Mouse (Mus musculus): ENCODE data around the gene Adss.

Adss gene

DNA sequence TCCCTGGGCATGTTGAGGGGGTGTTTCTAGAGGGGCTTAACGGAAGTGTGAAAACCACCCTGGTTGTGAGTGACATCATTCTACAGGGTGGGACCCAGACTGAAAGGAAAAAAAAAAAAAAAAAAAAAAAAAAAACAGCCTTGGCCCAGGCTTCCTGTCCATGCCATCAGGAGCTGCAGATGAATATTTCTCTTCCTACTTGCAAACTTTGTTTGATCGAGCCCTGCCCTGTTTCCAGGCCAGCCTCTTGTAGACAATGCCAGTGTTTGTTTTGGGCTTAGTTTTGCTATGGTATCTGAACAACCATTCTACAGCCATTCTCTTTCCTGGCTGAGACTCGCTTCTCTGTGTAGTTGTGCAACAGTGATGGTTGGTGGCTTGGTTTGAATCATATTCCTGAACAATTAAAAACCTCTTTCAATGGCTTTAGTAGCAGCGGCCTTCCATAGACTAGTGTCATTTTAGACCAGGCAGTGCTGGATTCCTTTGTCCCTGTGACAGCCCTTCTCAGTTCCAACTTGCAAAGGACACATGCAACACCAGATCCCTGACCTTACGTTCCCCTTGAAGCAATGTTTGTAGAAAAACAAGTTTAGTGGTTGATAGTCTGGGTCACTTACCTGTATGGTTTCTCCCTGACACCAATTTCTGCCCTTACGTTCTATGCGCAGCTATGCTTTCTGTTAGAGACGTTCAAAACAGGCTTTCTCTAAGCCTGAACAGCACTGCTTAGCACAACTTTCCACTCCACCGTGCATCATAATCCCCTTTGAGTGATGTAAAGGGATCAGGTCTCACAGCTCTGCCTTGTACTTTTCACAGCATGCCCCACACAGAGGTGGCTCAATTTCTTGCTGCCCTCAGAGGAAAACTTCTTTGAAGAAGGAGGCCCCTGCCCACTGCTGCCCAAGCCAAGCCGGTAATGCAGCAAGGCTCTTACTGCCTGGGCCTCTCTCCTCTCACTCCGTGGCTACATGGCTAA, 67.0 kb downstream of the Adss start, which contains the start of gene 1700016C15Rik:
TSS of gene 1700016C15Rik (plus strand) at position 772 of the 982 bp plus-strand sequence.
- DNase-seq (ENCODE audit: low read depth, low spot score), result no peak

DNA sequence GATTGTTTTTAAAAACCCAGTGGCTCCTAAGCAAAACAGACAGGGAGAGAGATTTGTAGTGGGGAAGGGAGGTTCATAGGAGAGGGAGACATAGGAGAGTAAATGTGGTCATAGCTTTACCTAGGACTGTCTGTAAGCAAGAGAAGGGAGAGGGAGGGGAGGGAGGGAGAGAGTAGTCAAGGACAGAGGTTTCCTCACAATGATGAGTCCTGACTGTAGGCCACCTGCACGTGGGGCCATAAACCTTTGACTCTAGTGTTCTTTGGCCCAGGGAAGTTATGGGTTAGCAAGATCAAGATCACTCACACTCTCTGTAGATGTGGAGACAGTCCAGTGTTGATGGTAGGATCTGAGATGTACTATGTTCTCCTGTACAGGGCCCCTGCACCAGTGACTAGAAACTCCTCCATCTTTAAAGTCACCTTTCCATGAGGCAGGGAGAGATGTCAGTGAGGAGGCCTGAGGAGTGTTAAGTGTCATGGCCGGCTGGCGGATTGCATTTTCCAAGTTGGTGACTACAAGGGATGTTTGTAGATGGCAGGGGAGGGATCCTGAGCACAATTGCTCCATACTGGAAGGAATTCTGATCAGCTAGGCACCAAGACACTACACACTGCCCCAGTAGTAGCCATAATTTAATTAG, 68.3 kb downstream of the Adss start:
- DNase-seq (ENCODE audit: low read depth, low spot score), result no peak

DNA sequence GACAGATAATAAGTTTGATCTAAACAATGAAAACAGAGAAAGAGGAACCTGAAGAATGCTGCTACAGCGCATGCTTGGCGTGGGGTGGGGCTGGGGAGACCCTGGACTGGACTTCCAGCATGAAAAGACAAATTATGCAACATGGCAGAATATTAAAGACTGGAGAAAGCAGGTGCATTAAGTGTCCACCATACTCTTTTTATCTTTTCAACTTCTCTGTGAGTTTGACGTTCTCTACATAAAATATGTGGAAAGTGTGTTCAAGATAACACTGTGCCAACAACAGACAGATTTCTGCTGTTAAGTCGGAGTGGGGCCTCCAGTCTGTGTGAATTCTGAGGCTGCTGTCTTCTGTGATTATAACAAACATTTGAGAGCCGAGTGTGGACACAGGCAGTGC, 69.4 kb downstream of the Adss start:
- DNase-seq (ENCODE audit: low read depth, low spot score), result no peak

DNA sequence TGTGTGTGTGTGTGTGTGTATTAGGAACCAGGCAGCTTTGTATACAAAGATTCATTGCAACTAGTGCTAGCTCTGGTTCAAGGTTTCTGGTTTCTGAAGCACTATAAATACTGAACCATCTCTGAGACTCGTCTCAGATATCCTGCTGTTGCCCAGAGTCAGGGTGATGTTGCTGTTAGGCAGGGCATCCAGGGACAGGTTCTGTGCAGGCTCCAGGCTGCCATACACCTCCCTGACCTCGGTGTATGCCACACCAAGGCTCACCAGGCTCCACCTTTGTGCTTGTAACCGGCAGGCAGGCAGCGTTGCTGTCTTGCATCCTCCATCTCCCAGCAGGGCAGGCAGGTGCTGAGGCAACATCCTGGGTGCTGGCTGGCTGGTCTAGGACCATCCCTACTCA, 72.5 kb downstream of the Adss start:
- no peak for DNase-seq (ENCODE audit: low read depth, low spot score)

DNA sequence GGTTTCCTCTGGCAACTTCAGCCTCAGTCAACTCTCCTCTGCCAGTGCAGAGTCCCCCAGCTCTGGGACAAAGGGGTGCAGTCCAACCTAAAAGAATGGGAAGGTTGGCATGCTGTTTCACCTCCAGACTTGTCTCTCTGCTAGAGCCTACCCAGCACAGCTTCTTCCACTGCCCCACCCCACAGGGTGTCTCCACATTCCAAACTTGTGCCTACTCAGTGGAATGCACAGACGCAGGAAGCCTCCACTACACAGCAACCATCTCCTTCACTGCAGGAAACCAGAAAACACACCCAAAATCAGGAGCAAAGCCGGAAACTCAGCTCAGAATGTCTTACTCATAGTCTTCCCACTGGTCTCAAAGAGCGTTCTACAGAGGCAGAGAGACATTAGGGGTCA, 77.3 kb downstream of the Adss start:
- no peak for DNase-seq (ENCODE audit: low read depth, low spot score)

DNA sequence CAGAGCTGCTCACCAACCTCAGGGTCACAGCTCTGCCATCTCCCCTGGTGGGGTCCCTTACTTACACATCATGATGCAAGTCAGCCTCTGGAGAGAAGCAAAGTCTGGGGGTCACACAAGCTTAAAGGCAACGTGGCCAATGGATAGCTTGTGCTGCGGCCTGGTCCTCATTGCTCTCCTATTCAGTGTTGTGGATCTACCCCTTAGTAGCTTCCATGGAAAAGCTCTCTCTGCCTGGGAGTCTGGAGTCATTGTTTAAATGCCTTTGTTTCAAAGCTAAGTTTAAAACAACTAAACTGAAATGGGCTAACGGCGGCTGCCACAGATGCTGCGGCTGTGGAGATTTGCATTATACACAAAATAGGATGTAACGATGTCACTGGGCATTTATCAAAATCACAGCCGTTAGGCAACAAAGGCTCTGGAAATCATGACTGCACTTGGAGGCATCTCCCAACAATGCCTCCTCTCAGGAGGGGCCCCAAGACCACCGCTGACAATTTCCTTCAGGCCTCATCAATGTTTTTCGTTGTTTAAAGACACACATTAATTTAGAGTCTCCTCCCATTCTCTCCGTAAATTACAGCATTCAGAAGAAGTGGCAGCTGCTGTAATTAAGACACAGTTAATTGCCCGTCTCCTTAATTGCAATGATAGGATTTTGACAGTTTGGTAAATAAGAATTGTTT, 77.8 kb downstream of the Adss start:
- peak; percentile 16 for DNase-seq (ENCODE audit: low read depth, low spot score)

DNA sequence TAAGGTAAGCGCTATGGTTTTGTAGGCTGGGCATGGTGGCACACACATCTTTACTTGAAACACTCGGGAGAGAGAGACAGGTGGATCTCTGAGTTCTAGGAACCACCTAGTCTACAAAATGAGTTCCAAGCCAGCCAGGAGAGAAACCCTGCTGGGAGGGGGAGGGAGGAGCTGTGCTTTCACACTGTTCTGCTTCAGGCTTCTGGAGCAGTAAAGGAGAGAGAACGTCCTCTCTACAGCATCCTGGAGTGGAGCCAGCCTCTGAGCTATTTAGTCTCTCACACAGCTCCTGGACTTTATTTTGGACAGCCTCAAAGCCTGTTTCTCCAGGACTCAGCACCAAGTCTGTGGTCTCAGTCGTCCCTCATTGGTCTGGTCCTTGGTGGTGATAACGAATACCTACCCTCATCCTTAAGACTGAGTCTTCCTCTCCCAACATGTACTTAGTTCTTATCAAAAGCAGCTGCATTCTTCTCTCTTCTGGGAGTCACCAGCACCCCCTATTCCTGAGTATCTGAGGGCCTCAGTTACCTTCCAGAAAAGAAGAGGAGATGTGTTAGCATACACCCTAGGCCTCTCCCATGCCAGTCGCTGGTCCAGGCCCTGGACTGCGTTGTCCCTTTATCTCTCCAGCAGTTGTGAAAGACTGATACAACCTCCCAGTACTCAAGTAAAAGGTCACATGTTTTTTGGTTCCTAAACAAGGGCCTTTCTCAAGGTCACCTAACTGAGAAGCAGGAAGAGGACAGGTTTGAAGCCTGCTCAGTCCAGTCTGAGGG, 79.1 kb downstream of the Adss start:
- DNase-seq (ENCODE audit: low read depth, low spot score), result no peak

DNA sequence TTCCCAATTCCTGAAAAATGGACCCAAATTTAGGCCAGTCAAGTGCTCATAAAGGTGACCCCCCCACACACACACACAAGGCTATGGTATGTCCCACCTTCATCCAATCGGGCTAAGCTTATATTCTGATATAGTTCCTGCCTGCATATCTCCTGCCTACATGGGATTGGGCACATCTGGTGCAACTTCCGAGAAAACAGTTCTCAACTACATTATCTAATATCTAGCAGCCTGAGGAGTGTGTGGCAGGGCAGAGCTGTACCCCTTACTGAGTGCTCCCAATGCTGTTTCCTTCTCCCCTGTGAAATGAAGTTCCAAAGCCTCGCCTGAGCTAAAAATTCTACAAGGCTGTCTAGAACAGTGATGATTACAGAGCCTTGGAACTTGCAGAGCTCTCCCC, 79.9 kb downstream of the Adss start:
- DNase-seq (ENCODE audit: low read depth, low spot score), result no peak

DNA sequence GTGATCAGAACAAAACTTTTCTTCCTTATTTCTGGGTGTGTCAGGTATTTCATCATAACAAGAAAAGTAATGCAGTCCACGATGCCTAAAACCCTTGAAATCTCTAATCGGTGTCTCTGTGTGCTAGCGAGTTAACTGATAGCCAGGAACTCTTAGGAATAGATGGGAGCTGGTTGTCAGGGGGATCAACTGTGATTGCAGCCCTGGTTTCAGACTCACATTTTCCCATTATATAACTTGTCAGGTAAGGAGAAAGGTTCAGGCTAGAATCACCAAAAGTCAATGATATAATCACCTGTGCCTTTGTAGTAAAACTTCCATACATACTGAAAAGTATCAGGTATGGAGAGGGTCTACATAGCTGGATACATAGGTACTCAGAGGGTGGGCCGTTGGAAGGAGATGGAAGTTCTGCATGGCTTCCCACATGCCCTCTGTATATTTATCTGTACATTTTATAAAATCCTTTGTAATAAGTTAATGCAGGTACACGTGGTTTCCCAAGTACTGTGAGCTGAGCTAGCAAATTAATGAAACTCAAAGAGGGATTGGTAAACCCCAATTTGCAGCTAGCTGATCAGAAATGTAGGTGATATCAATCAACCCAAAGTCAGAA, 81.8 kb downstream of the Adss start:
- DNase-seq (ENCODE audit: low read depth, low spot score), result no peak

DNA sequence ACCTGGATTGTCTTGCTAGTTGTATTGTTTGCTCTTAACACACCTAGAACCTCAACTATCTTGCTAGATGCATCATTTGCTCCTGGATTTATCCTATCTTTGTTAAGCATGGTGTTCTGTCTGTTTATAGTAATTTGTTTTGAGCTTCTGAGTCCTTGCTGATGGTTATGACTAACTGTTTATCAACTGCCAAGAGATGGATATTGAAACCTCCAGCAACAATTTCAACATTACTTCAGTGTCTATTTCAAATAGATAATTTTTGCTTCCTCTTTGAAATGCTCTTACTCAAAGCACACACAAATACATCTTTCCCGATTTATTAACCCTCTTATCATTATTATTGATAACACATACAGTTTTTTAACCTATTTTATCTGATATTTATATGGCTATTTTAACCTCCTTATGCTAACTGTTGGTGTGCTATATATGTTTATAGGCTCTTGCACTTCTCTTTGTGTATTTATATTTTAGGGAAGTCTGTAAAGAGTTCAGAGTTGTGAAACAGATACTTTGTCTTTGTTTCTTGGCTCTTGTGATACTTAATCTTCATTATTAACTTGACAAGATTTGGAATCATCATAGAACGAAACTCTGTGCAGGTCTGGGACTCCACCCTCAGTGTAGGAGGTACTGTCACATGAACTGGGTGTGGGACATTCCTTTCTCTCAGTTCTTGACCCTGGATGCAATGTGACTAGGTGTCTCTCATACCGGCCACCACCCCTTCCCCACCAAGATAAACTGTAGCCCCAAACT, 82.5 kb downstream of the Adss start:
- no peak for DNase-seq (ENCODE audit: low read depth, low spot score)
